Mouse (Mus musculus) c-Kit-positive CD71-negative TER-119-negative erythroid progenitor cells, embryonic 14.5 days (primary cell): Measurements from ENCODE around the gene Shoc2.
"Not testable (repeated sequence)": the region's sequence is repeated elsewhere in the genome, so short reads cannot be mapped to it uniquely, and the experiment has no call there.

Experiments used
- DNase-seq: peaks from one replicate; pipeline ENCODE4 v3.0.0-alpha.2; 2013; ENCODE audit warnings: low read depth

Gene Shoc2

GRCm38 (mm10) chr19:53943802-53944785 is at the start of gene Shoc2, which contains the start of gene Bbip1:
Gene Shoc2, plus strand, starts transcription at chr19:53944306.
Gene Bbip1, minus strand, starts transcription at chr19:53944627.
- DNase-seq: peak; percentile 99

- no peak for DNase-seq
Observed at GRCm38 (mm10) chr19:53894538-53895121, 49.5 kb upstream of the Shoc2 start.

- DNase-seq: no peak
Observed at GRCm38 (mm10) chr19:53898046-53898445, 46.1 kb upstream of the Shoc2 start.

- DNase-seq: no peak
Observed at GRCm38 (mm10) chr19:53898498-53898897, 45.6 kb upstream of the Shoc2 start.

- DNase-seq: no peak
Observed at GRCm38 (mm10) chr19:53898970-53899900, 44.9 kb upstream of the Shoc2 start.

- DNase-seq: no peak
Observed at GRCm38 (mm10) chr19:53899941-53900610, 44.0 kb upstream of the Shoc2 start.

GRCm38 (mm10) chr19:53901931-53902738 is 42.0 kb upstream of the Shoc2 start:
- DNase-seq: no peak

GRCm38 (mm10) chr19:53902739-53903487 is 41.2 kb upstream of the Shoc2 start:
- DNase-seq: peak; percentile 93

GRCm38 (mm10) chr19:53903507-53904321 is 40.4 kb upstream of the Shoc2 start:
- DNase-seq: no peak

- DNase-seq: no peak
Observed at GRCm38 (mm10) chr19:53904833-53905480, 39.1 kb upstream of the Shoc2 start.

GRCm38 (mm10) chr19:53906033-53906702 is 37.9 kb upstream of the Shoc2 start:
- no peak for DNase-seq

GRCm38 (mm10) chr19:53906703-53907070 is 37.4 kb upstream of the Shoc2 start:
- not testable (repeated sequence) for DNase-seq

GRCm38 (mm10) chr19:53914950-53915349 is 29.2 kb upstream of the Shoc2 start:
- DNase-seq: no peak

- no peak for DNase-seq
Observed at GRCm38 (mm10) chr19:53919541-53919940, 24.6 kb upstream of the Shoc2 start.

GRCm38 (mm10) chr19:53921996-53922395 is 22.1 kb upstream of the Shoc2 start:
- not testable (repeated sequence) for DNase-seq

- DNase-seq: no peak
Observed at GRCm38 (mm10) chr19:53925338-53925751, 18.8 kb upstream of the Shoc2 start.

GRCm38 (mm10) chr19:53926705-53927104 is 17.4 kb upstream of the Shoc2 start:
- DNase-seq: no peak

GRCm38 (mm10) chr19:53929218-53929617 is 14.9 kb upstream of the Shoc2 start:
- DNase-seq: no peak
